Mouse (Mus musculus) adrenal gland, postnatal 4 days (tissue): Measurements from ENCODE around the gene Lingo4. TPM values are rescaled to one million over a fixed set of nuclear protein-coding genes. Genes with fewer than 3 reads are reported as not detected.

Experiments used
- DNase-seq, 2 experiments: peaks; one replicate each; pipeline ENCODE4 v3.0.0; 2021 to 2022; ENCODE audit warnings: low spot score in 2 of 2, mixed read lengths in 2 of 2
- long read RNA-seq, 2 experiments: library from polyadenylated mRNA; stranded (forward); transcript quantifications; one replicate each; pipeline ENCODE4 v2.0.0; 2021
- total RNA-seq, 2 experiments: library from RNA; stranded (reverse); gene quantifications; 2 replicates each; pipeline ENCODE4 v1.2.3; 2021

Lingo4 gene
- total RNA-seq, result 1 to 10 TPM in 1 of 2 experiments, under 1 TPM in 1; 0.78 to 1.3 TPM
- long read RNA-seq, experiment 1, result 0 reads
- long read RNA-seq, experiment 2, partial matches to known transcripts, result 0 of 1 reads
- long read RNA-seq, experiment 2, other reads (novel, unspliced or antisense), result 0 of 1 reads

GRCm38 (mm10) chr3:94398217-94398616, at the start of gene Lingo4:
TSS of gene Lingo4 (plus strand) at chr3:94398517.
- DNase-seq, result no peak

- no peak for DNase-seq
Observed at GRCm38 (mm10) chr3:94360812-94361211, 37.5 kb upstream of the Lingo4 start.

DNA sequence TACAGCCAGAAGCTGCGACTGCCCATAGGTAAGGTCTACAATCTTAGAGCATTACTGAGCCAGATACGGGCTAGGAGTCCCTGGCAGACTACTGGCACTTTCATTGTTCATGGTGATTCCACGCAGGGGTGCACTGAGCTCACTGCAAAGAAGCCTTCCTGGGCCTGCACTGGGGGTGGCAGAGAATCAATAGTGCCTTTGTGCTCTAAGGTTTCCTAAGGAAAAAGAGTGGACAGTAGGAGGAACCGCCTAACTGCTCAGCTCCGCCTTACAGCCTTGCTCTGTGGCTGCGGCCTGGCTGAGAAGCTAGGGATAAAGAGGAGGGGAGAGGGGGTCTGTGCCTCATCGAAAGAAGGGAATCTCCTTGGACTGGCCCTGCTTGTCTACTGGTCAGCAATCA, 36.2 kb upstream of the Lingo4 start, which contains the start of gene C2cd4d:
Gene C2cd4d (plus strand): TSS at position 301 of the 400 bp plus-strand sequence.
- DNase-seq, result no peak

DNA sequence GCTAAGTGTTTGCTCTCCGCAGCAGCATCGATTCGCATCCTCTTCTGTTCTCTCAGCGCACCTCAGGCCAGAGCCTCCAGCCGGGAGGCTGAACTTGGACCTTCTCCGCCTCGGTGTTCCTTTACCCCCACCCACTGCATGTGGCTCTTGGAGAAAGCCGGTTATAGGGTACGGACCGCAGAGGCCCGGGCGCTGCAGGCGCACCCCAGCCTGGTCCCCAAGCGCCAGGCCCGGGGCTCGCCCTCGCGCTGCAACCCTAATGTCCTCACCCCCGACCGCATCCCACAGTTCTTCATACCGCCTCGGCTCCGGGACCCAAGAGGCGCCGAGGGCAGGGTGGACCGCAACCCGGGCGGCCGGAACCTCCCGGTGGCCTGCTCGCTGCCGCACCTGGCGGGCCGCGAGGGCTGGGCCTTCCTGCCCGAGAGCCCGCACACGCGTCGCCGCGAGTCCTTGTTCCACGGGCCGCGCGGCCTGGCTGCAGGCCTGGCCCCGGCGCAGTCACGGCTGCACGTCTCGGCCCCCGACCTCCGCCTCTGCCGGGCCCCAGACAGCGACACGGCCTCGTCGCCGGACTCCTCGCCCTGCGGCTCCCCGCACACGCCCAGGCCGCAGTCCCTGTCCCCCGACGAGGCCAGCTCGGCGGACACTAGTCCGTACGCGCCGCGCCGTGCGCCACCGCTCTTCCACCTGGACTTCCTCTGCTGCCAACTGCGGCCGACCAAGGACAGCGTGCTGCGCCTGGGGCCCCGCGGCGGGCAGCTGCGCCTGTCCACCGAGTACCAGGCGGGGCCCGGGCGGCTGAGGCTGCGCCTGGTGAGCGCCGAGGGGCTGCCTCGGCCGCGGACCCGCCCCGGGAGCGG, 34.8 kb upstream of the Lingo4 start:
- peak; percentile 24 to 45 for DNase-seq

GRCm38 (mm10) chr3:94364154-94364526, 34.2 kb upstream of the Lingo4 start:
- no peak for DNase-seq

- DNase-seq, result peak; percentile 43 to 61
Observed at GRCm38 (mm10) chr3:94366761-94367160, 31.6 kb upstream of the Lingo4 start.

GRCm38 (mm10) chr3:94367511-94367910, 30.8 kb upstream of the Lingo4 start:
- no peak for DNase-seq

DNA sequence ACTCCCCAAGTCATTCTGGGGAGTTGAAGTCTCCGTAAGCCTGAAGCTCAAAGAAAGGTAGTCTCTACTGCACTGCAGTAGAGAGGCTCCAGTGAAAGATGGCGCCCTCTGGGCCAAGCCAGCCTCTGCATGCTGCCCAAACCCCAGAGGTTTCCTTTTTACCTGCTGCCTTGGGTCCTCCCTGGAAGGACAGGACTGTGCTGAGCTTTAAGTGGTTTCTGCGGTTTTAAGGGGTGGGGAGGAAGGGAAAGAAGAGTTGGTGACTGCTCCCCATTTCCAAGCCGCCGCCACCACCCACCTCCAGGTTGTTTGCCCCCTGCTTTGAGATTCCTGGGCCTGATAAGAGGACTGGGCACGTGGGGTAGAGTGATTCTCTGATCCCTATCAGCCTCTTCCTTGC, 29.7 kb upstream of the Lingo4 start:
- no peak for DNase-seq

GRCm38 (mm10) chr3:94369709-94370108, 28.6 kb upstream of the Lingo4 start:
- no peak for DNase-seq

DNA sequence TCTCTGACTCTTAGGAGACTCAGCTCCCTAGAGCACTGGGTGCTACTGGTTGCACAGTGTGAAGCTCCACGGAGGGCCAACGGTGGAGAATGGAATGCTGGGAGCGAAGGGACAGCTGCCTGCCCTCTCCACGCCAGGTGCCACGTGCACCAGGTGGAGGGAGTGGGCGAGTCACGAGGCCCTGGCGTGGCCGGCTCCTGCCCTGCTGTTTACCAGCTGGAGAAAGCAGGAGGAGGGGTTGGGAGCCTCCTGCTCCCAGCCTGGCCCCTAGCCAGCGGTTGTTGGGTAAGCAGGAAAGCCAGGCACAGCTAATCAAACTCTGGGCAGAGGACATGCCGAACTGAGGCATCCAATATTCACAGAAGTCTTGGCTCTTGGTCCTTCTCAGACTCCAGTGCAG, 26.7 kb upstream of the Lingo4 start:
- DNase-seq, result peak; percentile 49 to 66

- no peak for DNase-seq
Observed at GRCm38 (mm10) chr3:94372038-94372437, 26.3 kb upstream of the Lingo4 start.

- no peak for DNase-seq
Observed at GRCm38 (mm10) chr3:94372641-94373040, 25.7 kb upstream of the Lingo4 start, which contains the start of gene Rorc. TSS of gene Rorc (plus strand) at chr3:94372794.

DNA sequence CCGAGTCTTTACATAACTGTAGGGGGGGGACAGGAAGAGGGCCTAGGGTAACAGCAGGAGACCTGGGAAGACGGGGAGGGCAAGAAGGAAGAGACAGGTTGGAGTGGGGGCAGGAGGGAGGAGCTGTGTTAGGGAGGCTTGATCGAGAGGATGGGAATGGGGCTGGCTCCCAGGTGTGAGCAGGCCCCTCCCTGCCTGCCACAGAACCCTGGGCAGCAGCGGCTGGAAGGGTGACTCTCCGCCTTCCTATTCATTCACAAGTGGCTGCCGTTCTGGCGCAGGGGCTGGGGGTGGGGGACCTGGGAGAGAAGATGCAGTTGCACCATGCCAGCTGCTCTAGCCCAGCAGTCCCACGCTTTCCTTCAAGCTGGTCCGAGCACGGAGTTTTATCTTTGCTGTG, 25.2 kb upstream of the Lingo4 start:
- no peak for DNase-seq

GRCm38 (mm10) chr3:94373597-94374011, 24.7 kb upstream of the Lingo4 start:
- no peak for DNase-seq

- no peak for DNase-seq
Observed at GRCm38 (mm10) chr3:94374636-94375035, 23.7 kb upstream of the Lingo4 start.

GRCm38 (mm10) chr3:94375146-94375545, 23.2 kb upstream of the Lingo4 start:
- no peak for DNase-seq

GRCm38 (mm10) chr3:94375861-94376260, 22.5 kb upstream of the Lingo4 start:
- no peak for DNase-seq

DNA sequence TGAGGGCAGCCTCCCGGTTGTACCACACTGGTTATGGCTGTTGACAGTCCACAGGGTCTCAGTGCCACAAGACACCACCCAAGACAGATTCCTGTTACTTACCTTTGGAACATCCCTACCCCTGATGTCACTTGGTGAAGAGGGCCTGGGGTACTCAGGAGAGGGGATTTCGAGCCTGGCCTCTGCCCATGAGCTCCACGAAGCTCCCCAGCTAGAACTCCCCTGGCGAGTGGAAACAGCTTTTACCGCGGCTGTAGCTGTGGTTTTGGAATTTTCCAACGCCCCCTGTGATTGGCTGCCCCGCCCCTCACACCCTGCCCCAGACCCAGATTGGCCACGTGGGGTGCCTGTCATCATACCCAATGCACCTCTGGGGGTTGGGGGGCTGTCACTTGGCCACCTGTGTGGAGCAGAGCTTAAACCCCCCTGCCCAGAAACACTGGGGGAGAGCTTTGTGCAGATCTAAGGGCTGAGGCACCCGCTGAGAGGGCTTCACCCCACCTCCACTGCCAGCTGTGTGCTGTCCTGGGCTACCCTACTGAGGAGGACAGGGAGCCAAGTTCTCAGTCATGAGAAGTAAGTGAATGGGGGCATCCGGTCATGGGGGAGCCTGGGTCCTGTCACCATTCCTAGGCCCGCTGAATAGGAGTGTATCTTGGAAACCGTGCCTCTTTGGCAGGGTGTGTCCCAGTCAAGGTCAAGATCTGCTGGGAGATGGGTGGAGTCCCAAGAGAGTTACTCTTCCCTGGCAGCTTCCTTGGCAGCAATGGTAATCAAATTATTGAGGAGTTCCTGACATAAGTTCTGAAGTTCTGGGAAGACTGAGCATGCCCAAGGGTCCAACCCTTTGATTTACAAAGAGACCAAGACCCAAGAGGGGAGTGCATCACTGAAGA, 21.0 kb upstream of the Lingo4 start:
- no peak for DNase-seq

GRCm38 (mm10) chr3:94379831-94380510, 18.3 kb upstream of the Lingo4 start:
- DNase-seq, result no peak

DNA sequence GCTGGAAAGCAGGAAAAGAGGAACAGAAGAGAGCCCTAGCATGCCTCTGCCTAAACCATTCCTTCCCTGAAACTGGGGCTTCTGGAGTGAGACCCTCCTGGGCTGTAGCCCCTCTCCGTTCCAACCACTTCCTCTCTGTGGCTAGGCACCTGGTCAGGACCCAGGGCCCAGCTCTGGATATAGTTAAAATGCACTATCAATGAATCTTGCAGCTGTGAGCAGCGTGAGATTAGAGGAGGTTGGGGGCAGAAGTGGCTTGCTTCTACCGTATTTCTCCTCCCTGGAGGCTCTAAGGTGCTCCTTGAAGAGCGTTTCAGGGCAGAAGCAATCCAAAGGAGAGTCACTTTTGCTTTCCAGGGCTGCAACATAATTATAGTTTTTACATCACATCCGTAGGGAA, 16.0 kb upstream of the Lingo4 start:
- DNase-seq, result no peak

DNA sequence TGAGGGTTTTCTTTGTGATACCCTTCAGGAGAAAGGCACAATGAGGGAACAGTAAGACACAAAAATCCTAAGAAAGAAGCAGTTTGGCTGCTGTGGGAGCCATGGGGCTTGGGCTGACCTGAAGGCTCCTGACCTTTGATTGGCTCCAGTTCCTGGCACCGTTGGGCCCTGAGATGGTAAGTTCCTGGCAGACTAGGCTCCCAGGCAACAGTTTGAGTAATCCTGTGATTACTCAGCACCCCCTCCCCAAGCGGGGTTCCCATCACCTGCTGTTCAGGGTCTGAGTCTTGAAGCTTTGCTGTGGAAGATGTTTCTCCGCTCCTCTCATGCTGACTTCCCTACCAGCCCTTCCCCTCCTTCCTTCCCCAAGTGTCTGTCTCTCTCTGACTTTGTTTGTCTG, 14.8 kb upstream of the Lingo4 start:
- no peak for DNase-seq
